Mouse (Mus musculus) regulatory T cell (primary cell): ENCODE measurements around the gene Gsta2.
"Not testable (repeated sequence)": the region's sequence is repeated elsewhere in the genome, so short reads cannot be mapped to it uniquely, and the experiment has no call there.

Experiments
- in situ Hi-C: fragments of 300-600 bp; cut with MboI, MseI; formaldehyde crosslinking; loops from one replicate; pipeline ENCODE4 v1.15.1; 2025; ENCODE audit warnings: high pct_unique_total_duplicates

The Gsta2 gene

DNA sequence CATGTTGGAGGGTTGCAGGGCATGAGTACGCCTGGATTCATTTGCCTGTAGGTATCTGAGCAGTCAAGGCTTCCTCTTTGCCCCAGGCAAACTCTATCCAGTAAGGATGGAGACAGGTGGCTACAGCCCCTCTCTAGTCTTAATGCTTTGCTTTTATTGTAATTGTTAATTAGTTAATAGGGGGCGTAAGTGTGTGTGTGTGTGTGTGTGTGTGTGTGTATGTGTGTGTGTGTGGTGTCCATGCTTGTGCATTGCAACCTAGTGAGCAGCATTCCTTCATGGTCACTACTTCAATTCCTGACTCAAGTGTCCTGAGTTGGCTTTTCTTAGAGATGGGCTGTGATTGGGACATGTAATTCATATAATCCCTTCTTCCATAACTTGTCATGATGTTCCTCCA lies 40.9 kb downstream of the Gsta2 start, which contains the start of gene Omt2a:
Gene Omt2a (minus strand): TSS at position 101 of the 400 bp plus-strand sequence.
- in situ Hi-C loops, result no loop called here

DNA sequence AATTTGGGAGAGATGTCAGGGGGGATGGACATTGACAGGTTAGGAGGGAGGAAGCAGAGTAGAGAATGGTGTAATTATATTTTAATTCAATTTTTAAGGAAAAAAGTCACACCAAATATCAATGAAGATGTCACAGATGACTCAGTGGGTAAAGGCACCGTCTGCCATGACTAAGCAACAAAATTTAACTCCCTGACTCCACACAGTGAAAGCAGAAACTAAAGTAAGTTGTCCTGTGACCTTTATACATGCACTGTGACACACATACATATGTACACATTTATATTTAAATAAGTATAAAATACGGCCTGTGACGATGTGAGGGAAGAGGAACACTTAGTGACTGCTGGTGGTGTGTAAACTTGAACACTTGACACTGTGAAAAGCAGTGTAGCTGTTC lies 47.5 kb downstream of the Gsta2 start:
- in situ Hi-C loops, result not testable (repeated sequence)

DNA sequence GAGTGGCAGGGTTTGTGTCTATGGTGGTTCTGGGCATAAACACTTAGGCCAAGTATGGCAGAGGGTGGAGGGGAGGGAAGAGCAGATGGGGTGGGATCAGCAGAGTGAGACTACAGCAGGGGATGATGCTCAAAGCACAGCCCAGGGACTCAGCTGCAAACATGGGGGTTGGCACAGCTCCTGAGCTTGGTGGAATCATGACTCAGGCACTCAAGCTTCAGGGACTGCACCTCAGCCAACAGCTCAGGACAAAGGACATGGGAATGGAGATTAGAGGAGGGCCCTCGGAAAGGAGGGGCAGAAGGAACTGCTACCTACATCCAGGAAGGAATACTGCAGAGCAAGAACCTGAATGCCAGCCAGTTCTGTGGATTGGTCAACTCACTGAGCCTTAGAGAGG lies 56.4 kb downstream of the Gsta2 start:
- in situ Hi-C loops, result not testable (repeated sequence)

DNA sequence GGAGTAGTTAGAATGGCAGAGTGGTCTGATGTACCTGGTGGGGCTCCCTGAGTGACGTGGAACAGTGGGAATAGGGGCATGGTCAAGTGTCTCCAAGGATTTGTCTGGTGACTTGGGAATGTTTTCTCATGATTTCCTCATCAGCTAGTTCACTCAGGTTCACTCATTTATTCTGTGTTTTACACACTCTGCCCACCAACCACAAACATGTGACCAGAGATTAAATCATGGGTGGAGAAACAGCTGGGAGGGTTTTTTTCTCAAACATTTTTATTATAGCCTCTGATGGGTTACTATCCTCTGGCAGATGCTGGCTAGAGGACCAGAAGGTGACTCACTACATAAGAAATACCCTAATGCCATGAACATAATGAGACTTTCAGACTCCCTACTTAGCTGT lies 57.4 kb downstream of the Gsta2 start:
- in situ Hi-C loops, result no loop called here

DNA sequence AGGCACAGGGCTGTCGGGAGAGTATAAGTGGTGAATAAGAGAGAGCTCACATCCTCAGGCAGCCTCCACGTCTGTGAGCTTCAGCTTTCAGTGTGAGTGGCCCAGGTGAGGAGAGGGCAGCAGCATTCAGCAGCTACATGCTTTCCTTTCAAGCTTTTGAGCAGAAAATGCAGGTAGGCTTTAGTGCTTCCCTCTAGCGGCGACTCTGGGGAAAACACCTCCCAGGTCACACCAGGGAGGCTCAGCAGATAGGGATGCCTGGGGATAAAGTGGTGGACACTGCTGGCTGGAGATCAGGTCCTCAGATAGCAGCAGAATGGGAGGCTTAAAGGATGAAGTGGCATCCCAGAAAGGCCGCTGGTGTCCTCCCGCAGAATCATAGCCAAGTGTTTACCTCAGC lies 59.5 kb downstream of the Gsta2 start:
- in situ Hi-C loops, result not testable (repeated sequence)

DNA sequence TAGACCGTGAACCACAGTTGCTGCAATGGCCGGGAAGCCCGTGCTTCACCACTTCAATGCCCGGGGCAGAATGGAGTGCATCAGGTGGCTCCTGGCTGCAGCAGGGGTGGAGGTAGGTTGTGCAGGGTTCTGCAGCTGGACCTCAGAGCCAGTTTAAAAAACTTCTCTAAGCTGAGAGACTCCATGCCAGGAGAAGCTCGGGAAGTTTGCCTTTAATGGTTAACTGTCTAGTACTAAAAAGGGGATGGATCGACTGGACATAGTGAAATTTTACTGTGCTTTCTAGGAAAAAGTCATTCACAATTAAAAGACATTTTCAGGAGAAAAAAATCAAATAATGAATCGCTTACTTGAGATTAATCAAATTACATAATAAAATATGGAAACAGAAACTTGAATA lies 60.8 kb downstream of the Gsta2 start:
- in situ Hi-C loops, result not testable (repeated sequence)

DNA sequence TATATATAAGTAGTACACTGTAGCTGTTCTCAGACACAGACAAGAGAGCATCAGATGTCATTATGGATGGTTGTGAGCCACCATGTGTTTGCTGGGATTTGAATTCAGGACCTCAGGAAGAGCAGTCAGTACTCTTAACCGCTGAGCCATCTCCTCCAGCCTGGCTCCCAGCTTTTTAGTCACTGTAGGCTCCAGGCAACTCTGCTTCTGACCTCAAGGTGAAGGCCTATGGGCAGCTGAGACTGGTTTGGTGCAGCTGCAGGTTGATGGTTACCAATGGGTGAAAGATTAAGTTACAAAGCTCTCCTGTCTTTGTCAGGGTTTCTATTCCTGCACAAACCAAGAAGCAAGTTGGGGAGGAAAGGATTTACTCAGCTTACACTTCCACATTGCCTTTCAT lies 61.9 kb downstream of the Gsta2 start:
- in situ Hi-C loops, result not testable (repeated sequence)

DNA sequence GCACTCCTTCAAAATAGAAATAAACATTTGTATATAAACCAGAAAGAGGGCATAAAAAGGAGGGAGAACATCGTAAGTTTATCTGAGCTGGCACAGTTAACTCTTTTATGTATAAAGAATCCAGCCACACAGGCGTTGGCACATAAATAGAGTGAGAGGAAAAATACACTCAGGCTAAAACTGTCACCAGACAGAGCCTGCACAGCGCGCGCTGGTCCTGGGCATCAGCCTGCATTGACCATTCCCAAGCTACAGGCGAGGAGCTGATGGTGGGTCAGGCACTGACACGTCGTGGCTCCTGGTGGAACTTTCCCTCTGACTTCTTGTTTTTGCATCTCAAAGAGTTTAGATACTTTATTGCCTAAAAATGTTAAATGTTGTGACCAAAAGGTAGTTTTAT lies 63.1 kb downstream of the Gsta2 start:
- in situ Hi-C loops, result not testable (repeated sequence)

DNA sequence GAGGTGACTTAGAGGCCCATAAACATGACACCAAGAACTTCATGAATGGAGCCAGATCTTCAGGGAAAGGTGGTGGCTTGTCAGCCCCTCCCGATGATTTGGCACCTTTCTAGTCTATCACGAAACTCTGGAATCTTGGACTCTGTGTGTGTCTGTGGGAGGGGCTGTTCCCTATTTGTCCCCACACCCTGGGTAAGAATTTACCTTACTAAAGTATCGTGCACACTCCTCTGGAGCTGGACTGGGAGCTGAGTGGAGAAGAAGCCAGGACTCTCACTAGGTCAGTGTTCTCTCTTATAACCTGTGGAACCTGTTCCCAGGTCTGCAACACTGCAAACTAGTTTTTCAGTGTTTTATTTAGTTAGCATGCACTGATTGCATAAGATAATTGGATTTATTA lies 65.9 kb downstream of the Gsta2 start, which contains the start of gene Gm10639:
Gene Gm10639 (plus strand): TSS at position 201 of the 400 bp plus-strand sequence.
- in situ Hi-C loops, result not testable (repeated sequence)

DNA sequence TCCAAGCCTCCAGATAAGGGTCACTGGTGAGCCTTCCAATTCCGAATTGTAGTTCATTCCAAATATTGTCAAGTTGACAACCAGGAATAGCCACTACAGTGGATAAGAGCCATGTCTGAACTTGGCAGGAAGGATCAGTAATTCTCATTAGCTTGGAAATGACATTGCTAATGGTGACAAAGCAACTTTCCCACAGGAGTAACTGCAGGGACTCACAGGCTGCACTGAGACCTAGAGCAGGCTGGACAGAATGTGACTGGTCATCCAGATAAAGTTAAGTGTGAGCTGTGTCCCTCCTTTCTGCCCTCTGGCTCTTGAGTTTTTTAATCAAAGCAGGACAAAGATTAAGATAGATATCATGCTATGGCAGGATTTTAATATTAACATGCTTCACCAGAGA lies 66.5 kb downstream of the Gsta2 start:
- in situ Hi-C loops, result not testable (repeated sequence)

DNA sequence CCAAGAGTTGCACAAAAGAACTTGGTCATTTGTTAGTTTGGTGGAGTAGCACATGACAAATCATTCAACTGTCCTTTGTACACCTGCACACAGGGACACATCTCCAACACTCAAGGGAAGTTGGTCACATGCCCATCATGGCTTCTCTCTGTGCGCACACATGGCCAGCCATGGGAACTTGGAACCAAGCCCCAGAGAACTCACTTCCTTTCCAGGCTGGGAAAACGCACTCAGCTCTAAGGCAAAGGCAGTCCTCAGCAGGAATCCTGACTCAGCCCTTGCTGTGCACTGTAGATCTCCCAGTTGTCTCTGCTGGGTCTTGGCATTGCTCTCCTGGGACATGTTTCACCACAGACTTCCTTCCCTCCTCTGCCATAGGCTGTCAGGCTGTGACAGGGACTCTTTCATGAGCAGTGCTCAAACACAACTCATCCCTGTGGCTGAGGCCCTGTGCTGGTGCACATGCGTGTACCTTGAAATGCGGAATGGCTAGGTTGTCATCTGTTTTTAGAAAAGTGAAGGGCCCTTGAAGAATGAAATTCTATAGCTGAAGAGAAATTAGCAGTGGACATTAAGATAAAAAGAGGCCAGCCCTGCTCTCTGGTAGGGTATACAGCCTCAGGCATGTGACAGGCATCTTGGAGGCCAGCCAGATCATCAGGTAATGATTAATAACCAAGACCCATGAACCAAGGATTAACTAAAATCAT lies 73.4 kb downstream of the Gsta2 start:
- in situ Hi-C loops, result not testable (repeated sequence)
